Mouse (Mus musculus): ENCODE results near the gene Vax1.

Gene Vax1

DNA sequence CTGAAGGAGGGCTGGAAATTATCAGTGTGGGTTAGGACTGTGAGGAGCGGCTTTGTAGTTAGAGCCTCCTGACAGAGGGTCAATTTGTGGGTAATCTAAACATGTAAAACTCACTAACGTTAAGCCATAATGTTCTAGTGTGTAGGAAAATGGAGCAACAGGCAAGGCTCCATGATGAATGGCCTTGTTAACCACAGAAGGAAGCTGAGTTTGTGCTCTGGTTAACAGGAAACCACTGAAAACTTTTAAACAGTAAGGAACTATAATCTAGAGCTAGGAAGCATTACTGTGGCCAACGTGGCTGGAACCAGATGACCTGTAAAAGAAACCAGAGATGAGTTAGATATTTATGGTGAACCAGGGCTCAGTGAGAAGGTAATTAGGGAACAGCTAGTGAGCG is 13.2 kb downstream of the Vax1 start:
- no peak for DNase-seq (ENCODE audit: low read depth, low spot score)
- no peaks in the 10 kb centered on the region; the same call in 1 of the 2 replicates for H3K27me3 ChIP-seq (ENCODE audit: control insufficient read depth, insufficient read depth, low read length, poor library complexity, severe bottlenecking)

DNA sequence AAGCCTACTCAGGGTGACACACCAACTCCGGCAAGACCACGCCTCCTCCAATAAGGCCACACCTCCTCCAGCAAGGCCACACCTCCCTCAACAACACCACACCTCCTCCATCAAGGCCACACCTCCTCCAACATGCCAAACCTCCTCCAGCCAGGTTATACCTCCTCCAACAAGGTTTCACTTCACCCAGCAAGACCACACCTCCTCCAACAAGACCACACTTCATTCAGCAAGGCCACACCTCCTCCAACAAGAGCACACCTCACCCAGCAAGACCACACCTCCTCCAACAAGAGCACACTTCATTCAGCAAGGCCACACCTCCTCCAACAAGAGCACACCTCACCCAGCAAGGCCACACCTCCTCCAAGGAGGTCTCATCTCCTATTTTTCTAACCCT is 15.7 kb downstream of the Vax1 start:
- H3K27me3 ChIP-seq (ENCODE audit: control insufficient read depth, insufficient read depth, low read length, poor library complexity, severe bottlenecking) = no peaks in the 10 kb centered on the region; the same call in 1 of the 2 replicates
- no peak for DNase-seq (ENCODE audit: low read depth, low spot score)
- H3K36me3 ChIP-seq (ENCODE audit: control insufficient read depth, insufficient read depth, low read length, poor library complexity, severe bottlenecking) = no peaks in the 10 kb centered on the region

More for the DNA sequence above, 13.2 kb downstream of the Vax1 start:
- no peaks in the 10 kb centered on the region for H3K36me3 ChIP-seq (ENCODE audit: control insufficient read depth, insufficient read depth, low read length, poor library complexity, severe bottlenecking)

DNA sequence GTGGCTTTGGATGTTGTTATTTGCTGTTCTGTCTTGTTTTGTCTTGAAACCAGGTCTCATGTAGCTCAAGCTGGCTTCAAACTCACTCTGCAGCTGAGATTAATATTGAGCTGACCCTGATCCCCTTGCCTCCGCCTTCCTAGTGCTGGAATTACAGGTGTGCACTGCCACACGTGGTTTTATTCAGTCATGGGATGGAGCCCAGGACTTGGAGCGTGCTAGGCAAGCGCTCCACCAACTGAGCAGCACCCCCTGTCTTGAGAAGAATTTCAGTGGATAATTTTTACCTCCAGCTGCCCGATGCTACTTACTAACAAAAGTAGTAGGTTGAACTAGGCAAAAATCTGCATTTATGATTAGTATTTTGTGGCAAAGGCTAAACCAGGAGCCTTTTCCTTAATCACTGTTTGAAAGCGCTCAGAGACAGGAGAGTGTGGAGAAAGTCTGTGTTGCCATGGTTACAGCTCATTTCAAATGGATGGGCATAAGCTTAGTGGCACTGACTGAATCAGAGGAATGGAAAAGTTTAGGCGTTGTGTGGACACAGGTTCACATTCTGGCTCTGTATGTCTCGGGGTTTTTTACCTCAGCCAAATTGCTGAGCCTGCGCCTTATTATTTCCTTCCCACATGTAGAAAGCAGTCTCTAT is 24.2 kb downstream of the Vax1 start:
- no peaks in the 10 kb centered on the region for H3K36me3 ChIP-seq (ENCODE audit: control insufficient read depth, insufficient read depth, low read length, poor library complexity, severe bottlenecking)

DNA sequence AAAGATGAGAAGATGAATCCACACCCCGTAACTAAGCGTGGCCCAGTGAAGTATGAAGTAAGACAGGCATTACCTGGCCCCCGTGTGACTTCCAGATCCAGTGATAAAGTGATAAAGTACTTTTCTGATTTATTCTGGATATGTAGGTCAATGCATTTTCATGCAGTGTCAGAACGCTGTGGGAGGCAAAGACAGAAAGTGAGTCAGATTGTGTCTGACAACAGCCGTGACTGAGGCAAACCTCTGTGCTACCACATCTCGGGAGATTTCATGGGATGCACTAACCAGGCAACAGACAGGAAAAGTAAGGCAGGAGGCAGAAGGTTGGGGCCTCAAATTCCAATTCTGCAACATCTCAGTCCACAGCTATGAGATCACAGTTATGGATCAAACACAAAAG is 24.8 kb downstream of the Vax1 start:
- no peaks in the 10 kb centered on the region; the same call in 1 of the 2 replicates for H3K27me3 ChIP-seq (ENCODE audit: control insufficient read depth, insufficient read depth, low read length, poor library complexity, severe bottlenecking)

More for the DNA sequence above, 24.2 kb downstream of the Vax1 start:
- no peak for DNase-seq (ENCODE audit: low read depth, low spot score)
- no peaks in the 10 kb centered on the region; the same call in 1 of the 2 replicates for H3K27me3 ChIP-seq (ENCODE audit: control insufficient read depth, insufficient read depth, low read length, poor library complexity, severe bottlenecking)

DNA sequence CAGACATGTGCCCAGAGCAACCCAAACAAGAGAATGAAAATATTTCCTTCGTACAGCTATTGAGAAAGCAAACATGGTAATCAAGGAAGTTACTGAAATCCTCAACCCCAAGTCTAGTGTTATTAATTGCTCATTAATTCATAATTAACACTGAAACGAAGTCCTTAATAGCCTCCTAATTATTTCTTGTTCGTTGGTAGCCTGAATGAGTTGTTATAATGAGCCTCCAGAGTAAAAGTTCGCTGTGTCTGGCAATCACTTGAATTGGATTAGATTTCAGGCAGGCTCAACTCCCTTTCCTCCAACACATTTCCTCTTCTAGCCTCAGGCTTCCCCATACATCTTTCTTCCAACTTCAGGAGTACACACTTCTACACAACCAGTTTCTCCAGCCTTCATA is 27.6 kb downstream of the Vax1 start:
- DNase-seq (ENCODE audit: low read depth, low spot score) = no peak
- Histone ChIP-seq H3K36me3 (ENCODE audit: control insufficient read depth, insufficient read depth, low read length, poor library complexity, severe bottlenecking) (no peaks in the 10 kb centered on the region), H3K27me3 (ENCODE audit: control insufficient read depth, insufficient read depth, low read length, poor library complexity, severe bottlenecking) (no peaks in the 10 kb centered on the region; the same call in 1 of the 2 replicates)

More for the DNA sequence above, 24.8 kb downstream of the Vax1 start:
- no peaks in the 10 kb centered on the region for H3K36me3 ChIP-seq (ENCODE audit: control insufficient read depth, insufficient read depth, low read length, poor library complexity, severe bottlenecking)
- no peak for DNase-seq (ENCODE audit: low read depth, low spot score)

DNA sequence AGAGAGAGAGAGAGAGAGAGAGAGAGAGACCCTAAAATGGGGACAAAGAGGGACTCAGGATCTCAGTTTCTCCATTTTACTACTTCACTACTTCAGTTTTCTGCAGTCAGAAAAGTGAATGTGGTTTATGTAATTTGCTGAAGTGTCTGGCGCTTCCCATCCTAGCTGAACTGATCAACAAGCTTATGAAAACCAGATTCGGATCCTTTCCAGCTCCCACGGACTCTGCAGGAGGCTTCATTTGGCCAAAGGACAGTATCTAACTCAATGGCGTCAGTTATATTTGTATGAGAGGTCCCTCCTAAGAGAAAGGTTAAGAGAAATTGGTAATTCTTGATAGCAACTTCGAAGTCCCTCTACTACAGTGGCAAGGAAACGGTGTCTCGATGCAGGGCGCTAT is 34.5 kb downstream of the Vax1 start:
- Histone ChIP-seq H3K27me3 (ENCODE audit: control insufficient read depth, insufficient read depth, low read length, poor library complexity, severe bottlenecking) (no peaks in the 10 kb centered on the region), H3K36me3 (ENCODE audit: control insufficient read depth, insufficient read depth, low read length, poor library complexity, severe bottlenecking) (no peaks in the 10 kb centered on the region)
- no peak for DNase-seq (ENCODE audit: low read depth, low spot score)

DNA sequence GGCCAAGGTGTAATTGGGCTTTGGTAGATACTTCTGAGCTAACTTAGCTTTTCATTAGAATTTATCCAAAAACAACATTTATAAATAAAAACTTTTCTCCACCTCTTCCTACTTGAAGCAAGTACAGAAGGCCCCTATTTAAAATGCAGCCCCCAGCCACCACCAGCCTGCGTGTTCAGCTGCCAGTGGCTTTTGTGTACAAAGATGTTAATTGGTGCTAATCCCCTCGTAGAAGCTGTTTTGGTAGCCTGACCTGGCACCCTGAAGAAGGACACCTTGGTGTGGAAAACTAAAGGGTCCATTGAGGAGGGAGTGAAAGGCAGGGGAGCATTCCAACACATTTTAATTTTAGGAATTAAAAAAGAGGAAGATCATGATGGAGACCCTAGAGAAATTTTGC is 34.9 kb downstream of the Vax1 start:
- H3K27me3 ChIP-seq (ENCODE audit: control insufficient read depth, insufficient read depth, low read length, poor library complexity, severe bottlenecking) = no peaks in the 10 kb centered on the region
- H3K36me3 ChIP-seq (ENCODE audit: control insufficient read depth, insufficient read depth, low read length, poor library complexity, severe bottlenecking) = no peaks in the 10 kb centered on the region
- no peak for DNase-seq (ENCODE audit: low read depth, low spot score)

DNA sequence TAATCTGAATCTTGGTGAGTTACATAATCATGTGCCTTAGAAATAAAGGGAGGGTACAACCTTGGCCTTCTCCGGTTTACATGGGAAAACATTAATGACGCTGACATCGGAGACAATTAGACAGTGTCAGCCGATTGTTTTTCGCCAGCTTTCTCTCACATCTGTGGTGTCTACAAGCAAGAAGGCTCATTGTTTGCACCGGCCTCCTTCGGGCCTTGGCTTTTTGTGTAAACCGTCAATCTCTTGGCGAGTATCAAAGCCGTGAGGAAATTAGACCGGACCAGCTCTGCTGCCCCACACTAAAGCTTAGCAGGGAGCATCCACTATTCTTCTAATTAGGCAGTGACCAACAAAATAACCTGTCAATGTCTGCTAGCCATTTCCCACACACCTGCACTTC is 36.7 kb downstream of the Vax1 start:
- no peaks in the 10 kb centered on the region for H3K36me3 ChIP-seq (ENCODE audit: control insufficient read depth, insufficient read depth, low read length, poor library complexity, severe bottlenecking)
- DNase-seq (ENCODE audit: low read depth, low spot score) = no peak
- no peaks in the 10 kb centered on the region for H3K27me3 ChIP-seq (ENCODE audit: control insufficient read depth, insufficient read depth, low read length, poor library complexity, severe bottlenecking)

DNA sequence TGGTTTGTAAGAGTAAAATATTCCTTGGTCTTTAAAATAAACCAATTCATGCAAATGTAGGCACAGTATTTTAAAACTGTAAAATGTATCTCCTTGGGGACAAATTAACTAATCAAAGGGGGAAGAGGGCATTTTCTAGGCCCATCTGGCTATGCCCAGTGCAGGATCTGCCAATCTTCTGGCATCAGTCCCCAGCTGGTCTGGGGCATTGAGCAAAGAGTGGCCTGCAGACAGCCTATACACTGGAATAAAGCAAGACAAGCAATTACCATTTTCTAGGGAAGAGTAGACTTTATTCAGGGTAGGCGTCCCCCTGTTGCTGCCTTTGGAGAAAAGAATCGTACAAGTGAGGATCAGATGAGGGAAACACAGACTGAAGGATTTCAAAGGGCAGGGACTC is 40.2 kb downstream of the Vax1 start:
- no peak for DNase-seq (ENCODE audit: low read depth, low spot score)
- Histone ChIP-seq H3K36me3 (ENCODE audit: control insufficient read depth, insufficient read depth, low read length, poor library complexity, severe bottlenecking) (no peaks in the 10 kb centered on the region), H3K27me3 (ENCODE audit: control insufficient read depth, insufficient read depth, low read length, poor library complexity, severe bottlenecking) (no peaks in the 10 kb centered on the region)

DNA sequence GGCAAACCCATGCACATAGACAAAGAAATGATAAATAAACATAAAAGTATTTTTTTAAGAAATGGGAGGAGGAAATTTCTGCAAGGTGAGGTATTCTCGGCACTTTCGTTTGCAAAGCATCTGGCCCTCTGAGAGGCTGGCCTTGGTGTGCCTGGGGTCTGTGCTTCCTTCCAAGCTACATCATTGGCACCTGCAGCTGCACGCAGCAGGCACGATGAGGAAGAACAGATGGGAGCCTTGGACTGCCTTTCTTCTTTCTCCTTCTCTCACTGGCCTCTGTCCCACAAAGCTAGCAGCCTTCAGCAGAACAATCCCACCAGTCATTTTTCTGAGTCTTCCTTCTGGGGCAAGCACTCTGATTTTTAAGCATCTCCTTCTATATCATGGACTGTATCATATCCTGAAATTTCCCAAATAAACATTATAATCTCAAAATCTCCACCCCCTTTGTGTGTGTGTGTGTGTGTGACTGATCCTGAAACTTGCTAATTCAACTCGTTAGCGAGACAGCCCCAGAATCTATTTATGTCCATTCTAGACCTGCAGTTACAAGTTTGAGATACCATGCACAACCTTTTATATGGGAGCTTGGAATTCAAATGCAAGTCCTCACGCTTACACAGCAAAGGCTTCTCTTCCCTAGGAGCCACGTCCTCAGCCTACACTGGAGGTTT is 41.2 kb downstream of the Vax1 start:
- Histone ChIP-seq H3K27me3 (ENCODE audit: control insufficient read depth, insufficient read depth, low read length, poor library complexity, severe bottlenecking) (no peaks in the 10 kb centered on the region), H3K36me3 (ENCODE audit: control insufficient read depth, insufficient read depth, low read length, poor library complexity, severe bottlenecking) (no peaks in the 10 kb centered on the region)
- no peak for DNase-seq (ENCODE audit: low read depth, low spot score)

DNA sequence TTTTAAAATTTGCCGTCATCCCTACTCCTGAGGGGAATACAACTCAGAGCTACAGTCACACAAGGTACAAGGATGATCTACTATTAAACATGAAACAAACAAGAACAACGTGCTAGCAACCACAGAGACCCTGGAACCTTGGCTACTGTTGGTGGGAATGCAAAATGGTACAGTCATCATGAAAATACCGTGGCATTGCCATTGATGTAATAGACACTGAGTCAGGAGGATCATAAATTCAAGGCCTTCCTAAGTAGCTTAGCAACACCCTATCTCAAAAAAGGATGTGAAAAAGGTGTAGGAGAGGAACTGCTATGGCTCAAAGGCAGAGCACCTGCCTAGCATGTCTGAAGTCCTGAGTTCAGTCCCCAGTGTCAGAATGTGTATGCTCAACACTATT is 42.4 kb downstream of the Vax1 start:
- DNase-seq (ENCODE audit: low read depth, low spot score) = no peak
- Histone ChIP-seq H3K27me3 (ENCODE audit: control insufficient read depth, insufficient read depth, low read length, poor library complexity, severe bottlenecking) (no peaks in the 10 kb centered on the region), H3K36me3 (ENCODE audit: control insufficient read depth, insufficient read depth, low read length, poor library complexity, severe bottlenecking) (no peaks in the 10 kb centered on the region)
